Mouse (Mus musculus) heart, adult 2 months (tissue): ENCODE data around the gene Clca4b.

Experiments used
- CTCF ChIP-seq: fragments of 200-600 bp; IDR thresholded peaks from 2 replicates; pipeline ENCODE4 v1.8.1; 2022; ENCODE audit warnings: antibody characterized with exemption, mild to moderate bottlenecking, moderate library complexity
- EP300 ChIP-seq: fragments of 200-500 bp; IDR thresholded peaks from 2 replicates; pipeline ENCODE4 v1.6.1; 2011; ENCODE audit warnings: low read depth, low read length, control low read depth; ENCODE audit not compliant: insufficient read depth
- POLR2A ChIP-seq: fragments of 200-500 bp; IDR thresholded peaks from 2 replicates; pipeline ENCODE4 v1.6.1; 2011; ENCODE audit warnings: mild to moderate bottlenecking, low read depth, low read length, control low read depth; ENCODE audit not compliant: insufficient read depth

DNA sequence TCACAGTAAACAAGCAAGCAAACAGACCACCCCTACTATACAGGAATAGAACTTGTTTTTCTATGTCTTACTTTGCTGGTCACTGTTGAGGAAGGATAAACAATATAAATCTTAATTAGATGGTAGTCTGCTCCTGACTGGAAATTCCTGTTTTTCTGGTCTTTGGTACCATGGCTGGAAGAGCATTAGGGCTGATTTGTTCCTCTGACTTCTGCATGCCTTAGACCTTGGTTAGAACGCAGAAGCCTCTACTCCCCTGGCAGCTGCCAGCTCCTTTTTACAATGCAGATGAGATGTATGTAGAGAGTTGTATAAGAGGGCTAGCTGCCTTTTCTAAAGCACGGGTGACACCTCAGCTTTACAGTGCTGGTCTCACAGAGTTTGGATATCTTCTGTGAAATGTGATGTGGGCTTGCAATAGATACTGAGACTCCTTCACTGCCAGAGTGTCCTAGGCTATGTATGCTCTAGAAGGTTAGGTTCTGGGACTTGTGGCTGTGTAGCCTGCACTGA lies 42.0 kb downstream of the Clca4b start:
- TF ChIP-seq POLR2A (no peak), CTCF (no peak), EP300 (no peak)
